Mouse (Mus musculus) mouse embryonic stem cell (cell line): Measurements from ENCODE around the gene Rin1.

Source experiments
- in situ Hi-C, 2 experiments: fragments of 300-500 bp; cut with MboI; formaldehyde crosslinking; loops; 1 replicate in 1 of 2; 3 replicates in 1 of 2; pipeline ENCODE4 v1.14.3; 2019 to 2020; ENCODE audit warnings: low sequenced_read_pairs in 2 of 2, low pct_unique_long_range_greater_than_20kb in 1 of 2, mixed read lengths in 1 of 2; ENCODE audit not compliant: unreplicated experiment in 1 of 2

Gene Rin1

GRCm38 (mm10) chr19:5062446-5062845, 12.2 kb downstream of the Rin1 start:
- in situ Hi-C loops, result no loop called here

GRCm38 (mm10) chr19:5065104-5065503, 14.8 kb downstream of the Rin1 start:
- in situ Hi-C loops, result no loop called here

GRCm38 (mm10) chr19:5067040-5067799, 16.9 kb downstream of the Rin1 start:
- in situ Hi-C loops, result no loop called here

GRCm38 (mm10) chr19:5067867-5068569, 17.7 kb downstream of the Rin1 start, which contains the start of gene Cd248:
Gene Cd248 (plus strand): TSS chr19:5068078.
- in situ Hi-C loops, result no loop called here

GRCm38 (mm10) chr19:5068570-5069234, 18.4 kb downstream of the Rin1 start:
- in situ Hi-C loops, result no loop called here

GRCm38 (mm10) chr19:5069486-5069885, 19.2 kb downstream of the Rin1 start:
- in situ Hi-C loops, result no loop called here

GRCm38 (mm10) chr19:5069978-5070377, 19.7 kb downstream of the Rin1 start:
- in situ Hi-C loops, result no loop called here

- in situ Hi-C loops, result no loop called here
These were observed 20.8 kb downstream of the Rin1 start for GRCm38 (mm10) chr19:5071077-5071476.

GRCm38 (mm10) chr19:5071545-5072369, 21.5 kb downstream of the Rin1 start:
- in situ Hi-C loops, result no loop called here

GRCm38 (mm10) chr19:5072389-5073019, 22.2 kb downstream of the Rin1 start:
- in situ Hi-C loops, result no loop called here

GRCm38 (mm10) chr19:5073028-5073427, 22.7 kb downstream of the Rin1 start:
- in situ Hi-C loops, result no loop called here

GRCm38 (mm10) chr19:5073518-5073917, 23.2 kb downstream of the Rin1 start:
- in situ Hi-C loops, result no loop called here

GRCm38 (mm10) chr19:5079279-5079678, 29.0 kb downstream of the Rin1 start:
- in situ Hi-C loops, result no loop called here

- in situ Hi-C loops, result no loop called here
These were observed 31.7 kb downstream of the Rin1 start for GRCm38 (mm10) chr19:5082005-5082404.

GRCm38 (mm10) chr19:5082596-5082995, 32.3 kb downstream of the Rin1 start:
- in situ Hi-C loops, result no loop called here

GRCm38 (mm10) chr19:5083961-5084833, 33.9 kb downstream of the Rin1 start:
- in situ Hi-C loops, result no loop called here

- in situ Hi-C loops, result loop anchor here in 1 of 2 experiments (5.0 kb wide), 1 partner anchor 58 kb away; no protein-coding TSS in a partner anchor
These were observed 34.5 kb downstream of the Rin1 start for GRCm38 (mm10) chr19:5084834-5085144.
